Mouse (Mus musculus) testis, postnatal 14 days (tissue): ENCODE results near the gene Rab25.

Source experiments
- DNase-seq: peaks from one replicate; pipeline ENCODE4 v3.0.0; 2021; ENCODE audit warnings: low spot score

The Rab25 gene

DNA sequence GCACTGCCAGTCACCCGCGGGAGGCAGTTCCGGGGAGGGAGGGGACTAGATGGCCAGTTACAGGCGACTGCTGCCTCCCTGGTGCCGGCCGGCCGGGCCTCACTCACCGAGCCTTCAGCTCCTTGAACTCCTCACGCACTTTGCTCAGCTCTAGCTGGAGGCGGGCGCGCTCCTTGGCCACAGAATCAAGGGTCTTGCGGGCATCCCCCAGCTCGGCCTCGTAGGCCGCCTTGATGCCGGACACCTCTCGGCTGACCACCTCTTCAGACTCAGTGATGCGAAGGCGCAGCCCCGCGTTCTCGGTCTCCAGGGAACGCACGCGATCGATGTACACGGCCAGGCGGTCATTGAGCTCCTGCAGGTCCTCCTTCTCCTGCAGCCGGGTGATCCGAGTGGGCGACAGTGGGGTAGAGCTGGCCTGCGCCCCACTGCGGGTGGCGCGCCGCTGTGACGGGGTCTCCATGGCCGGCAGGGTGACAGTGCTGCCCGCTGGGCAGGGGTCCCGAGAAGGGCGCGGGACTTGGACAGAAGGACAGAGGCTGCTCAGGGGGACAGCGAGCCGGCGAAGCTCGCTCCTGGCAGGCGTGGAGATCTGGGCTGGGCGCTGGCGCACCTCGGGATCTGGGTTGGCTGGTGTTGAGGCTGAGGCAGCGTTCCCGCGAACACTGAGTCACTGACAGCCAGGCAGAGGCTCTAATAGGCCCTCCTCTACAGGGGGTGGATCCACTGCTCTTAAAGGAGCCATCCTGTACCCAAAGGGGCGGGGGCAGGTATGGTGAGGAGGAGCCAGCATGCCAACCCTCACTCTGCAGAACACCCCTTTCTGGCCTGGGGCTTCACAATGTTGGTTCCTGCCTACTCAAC lies 45.2 kb downstream of the Rab25 start:
- peak; percentile 78 for DNase-seq

DNA sequence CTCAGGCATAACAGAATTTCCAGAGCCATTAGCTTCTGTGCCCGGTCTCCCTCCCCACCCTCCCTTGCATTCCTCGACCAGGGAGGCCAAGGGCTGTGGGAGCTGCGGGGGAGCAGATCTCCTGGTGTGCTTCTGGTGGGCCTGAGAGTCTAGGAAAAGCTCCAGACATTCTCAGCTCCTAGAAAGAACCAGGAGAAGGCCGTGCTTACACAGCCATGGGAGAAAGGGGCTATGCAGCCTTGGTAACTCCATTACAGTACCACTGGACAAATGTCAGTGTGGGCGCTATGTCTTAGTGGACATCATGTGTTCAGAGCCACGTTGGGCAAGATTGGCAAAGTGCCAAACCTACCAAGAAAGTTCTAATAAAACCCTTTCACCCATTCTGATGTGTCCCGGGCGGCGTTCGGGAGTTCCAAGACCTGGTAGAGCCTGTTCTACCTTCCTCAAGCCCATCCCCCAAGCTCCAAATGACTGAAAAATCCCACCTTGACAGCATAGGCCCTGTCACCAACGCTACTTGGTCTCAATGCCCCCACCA lies 46.0 kb downstream of the Rab25 start:
- no peak for DNase-seq

DNA sequence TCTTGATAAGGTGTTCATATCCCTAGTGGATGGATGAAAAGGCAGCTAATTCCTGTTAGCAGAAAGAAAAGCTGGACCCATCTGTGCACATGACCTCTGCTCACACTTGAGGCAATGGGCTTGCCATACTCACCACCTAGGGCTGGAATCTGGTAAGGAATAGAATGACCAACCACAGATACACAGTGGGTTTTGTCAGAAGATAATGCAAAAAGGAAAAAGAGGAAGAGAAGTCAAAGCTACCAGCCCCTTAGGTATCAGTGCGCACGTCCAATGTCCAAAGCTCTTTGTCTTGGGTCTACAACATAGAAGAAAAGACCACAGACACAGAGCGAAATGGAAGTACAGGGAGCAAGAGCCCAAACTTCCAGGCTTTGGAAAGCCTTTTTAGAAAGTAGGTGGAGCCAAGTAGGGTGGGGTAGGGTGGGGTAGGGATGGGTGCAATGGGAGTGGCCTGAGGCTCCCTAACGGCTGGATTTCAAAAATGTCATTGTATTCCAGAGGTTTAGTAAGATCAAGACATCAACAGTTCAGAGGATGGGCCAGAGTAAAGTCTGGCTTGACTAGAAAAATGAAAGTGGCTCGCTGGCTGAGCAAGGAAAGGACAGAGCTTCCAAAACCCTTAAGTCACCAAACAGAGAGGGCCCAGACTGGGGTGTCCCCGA lies 46.6 kb downstream of the Rab25 start:
- DNase-seq, result no peak

DNA sequence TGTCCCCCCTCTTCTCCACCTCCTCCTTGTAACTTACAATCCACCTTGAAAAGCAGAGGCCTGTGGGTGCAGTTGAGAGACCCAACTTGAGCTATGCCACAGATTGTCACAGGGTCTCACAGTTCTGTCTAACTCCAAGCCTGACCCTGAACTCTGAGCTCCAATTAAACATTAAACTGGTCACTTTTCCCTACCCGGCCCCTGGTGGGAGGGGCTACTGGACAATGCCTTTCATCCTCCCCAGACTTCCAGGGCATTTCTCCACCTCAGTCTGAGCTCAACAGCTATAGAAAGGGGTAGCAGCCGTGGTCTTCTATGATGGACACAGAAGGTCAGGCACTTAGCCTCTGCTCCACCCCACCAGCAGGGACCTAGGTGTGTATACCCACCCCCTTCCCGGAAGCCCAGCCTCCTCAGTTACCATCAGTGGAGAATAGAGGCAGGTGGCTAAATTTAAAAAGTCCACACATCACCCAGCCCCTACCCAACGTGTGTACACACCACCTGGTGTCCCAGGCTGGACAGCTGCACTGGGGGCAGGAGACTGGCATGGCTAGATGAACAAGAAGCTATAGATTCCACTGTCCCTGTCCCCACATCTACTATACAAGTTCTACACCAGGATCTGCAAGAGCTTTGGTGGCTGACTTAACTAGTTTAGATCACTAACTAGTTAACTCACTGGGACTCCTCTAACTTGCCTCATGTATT lies 47.3 kb downstream of the Rab25 start:
- DNase-seq, result no peak

DNA sequence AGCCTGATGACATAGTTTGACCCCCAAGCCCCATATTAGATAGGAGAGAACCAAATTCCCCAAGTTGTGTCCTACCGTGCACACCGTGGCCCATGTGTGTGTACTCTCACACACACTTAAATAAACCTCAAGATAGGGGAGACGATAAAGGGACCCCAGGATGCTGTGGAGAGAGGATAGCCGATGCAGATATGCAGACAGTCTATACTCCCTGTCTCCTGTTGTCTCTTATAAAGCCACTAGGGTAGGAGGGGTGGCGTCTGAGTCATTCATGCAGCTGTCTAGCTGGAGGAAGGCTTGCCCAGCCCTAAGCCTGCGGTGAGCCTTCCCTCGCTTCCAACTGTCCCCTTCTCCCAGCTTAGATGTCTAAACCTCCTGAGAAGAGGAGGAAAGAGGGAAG lies 48.0 kb downstream of the Rab25 start:
- no peak for DNase-seq

DNA sequence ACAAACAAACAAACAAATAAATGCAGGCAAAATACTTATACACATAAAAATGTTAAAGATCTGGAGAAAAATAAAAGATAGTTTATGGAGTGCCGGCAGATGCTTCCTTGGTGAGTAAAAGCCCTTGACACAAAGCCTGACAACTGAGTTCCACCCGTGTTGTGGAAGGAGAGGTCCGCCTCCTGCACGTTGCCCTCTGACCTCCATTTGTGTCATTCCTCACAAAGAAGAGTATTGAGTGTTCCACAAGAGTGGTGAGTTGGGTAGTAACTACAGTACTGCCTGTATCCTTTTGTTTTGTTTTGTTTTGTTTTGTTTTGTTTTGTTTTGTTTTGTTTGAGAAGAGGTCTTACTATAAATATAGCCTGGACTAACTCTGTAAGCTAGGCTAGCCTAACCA lies 48.5 kb downstream of the Rab25 start:
- no peak for DNase-seq

DNA sequence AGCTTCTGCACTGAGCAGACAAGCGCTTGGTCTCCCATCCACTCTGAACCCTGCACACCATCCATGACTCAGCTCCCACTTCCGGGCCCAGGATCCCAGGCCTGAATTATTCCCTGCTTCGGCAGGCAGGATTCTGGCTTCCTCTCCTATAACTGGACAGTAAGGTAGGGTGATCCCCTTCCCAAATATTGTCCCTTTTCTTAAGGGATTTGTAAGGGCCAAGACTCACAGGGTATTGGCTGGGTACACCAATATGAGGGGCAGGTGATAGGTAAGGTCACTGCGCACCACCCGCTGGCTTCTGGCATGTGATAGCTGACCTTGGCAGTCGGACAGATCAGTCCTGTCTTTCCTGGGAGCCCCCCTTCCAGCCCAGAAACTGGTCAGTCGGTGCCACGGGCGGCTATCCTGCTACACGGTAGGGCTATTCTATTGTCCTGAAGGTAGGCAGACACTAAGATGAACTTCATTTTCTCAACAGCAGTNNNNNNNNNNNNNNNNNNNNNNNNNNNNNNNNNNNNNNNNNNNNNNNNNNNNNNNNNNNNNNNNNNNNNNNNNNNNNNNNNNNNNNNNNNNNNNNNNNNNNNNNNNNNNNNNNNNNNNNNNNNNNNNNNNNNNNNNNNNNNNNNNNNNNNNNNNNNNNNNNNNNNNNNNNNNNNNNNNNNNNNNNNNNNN lies 52.2 kb downstream of the Rab25 start:
- no peak for DNase-seq

DNA sequence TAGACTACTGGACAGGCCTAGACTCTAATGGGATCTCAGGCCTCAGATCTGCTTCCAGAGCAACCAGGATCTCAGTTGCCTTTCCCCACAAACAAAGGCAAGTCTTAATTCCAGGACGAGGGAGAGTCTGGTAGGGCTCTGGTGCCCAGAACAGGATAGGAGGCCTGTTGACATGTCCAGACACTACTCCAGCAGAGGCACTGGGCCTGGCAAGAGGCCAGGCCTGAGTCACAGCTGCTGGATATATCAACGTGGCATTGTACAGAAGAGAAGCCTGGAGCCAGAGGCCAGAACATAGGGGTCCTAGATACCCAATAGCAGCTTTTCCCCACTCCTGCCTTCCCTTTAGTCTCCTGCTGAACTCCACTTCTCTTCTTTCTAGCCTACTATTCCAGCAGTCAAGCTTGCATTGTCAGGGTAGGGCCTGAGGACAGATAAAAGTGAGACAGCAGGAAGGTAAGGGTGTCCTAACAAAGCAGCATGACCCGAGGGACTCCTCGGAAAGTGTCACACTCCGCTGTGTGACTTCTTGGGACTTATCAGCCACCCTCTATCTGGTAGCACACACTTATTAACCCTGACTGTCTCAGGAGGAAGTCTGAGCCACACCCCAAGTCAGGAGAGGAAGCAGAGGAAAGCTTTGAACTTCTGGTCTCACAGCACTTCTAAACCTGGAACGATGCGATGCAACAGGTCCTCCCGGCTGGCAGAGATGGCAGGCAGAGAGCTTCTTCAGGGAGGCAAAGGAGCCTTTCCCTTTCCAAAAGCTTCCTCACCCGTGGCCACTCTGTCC lies 53.1 kb downstream of the Rab25 start:
- DNase-seq, result no peak

DNA sequence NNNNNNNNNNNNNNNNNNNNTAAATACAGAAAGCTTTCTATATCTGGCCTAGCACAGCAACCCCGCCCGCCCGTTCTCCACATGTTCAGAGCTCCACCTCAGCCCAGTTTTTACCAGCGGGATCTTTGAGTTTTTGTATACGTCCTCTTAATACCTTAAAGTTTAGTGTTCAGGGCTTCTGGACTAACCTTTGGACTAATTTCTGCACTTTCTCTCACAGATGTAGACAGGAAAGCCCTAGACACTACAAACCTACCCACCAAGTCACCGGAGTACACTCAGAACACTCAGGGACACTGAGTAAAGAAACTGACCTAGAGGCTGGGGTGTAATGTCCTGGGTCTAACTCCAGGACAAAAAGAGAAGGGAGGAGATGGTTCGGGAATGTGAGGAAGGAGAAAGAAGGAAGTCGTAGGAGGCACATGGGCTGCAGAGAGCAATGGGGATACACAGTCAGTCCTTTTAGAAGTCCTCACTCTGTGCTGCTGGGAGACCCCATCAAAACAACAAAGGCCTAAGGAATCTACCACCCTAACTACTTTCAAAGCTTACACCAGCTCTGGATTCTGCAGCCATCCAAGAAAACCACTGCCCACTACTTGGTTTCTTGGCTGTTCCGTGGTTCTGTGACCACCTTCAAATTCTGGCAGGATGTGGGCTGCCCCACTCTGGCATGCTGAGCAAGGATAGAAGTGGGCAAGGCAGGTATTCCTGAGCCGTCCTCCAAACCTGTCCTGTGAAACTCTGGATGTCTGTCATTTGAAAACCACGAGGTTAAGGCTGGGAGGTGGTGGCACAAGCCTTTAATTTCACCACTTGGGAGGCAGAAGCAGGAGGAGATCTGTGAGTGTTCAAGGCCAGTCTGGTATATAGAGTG lies 54.2 kb downstream of the Rab25 start:
- no peak for DNase-seq
